Mouse (Mus musculus): Measurements from ENCODE around the gene Lce1g.

Lce1g gene

DNA sequence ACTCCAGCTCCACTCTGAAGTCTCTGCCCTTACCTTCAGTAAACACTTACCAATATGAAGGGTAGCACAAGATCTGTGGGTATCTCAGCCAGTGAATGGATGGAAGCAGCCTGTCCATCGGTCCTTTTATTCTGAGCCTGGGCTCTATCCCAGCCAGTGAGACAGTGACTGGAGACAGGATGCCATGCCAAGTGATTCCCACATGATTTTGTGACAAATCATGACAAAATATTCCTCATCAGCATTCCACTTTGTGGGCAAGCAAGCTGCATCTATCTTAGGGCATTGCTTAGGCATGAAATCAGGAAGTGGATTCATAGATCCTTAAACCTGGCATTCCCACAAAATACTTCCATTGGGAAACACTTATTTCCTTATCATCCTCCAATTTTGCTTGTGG is at the start of gene Lce1g:
TSS of gene Lce1g (minus strand) at position 101 of the 400 bp plus-strand sequence.
- DNase-seq (ENCODE audit: low spot score in 2 of 2), result no peak

DNA sequence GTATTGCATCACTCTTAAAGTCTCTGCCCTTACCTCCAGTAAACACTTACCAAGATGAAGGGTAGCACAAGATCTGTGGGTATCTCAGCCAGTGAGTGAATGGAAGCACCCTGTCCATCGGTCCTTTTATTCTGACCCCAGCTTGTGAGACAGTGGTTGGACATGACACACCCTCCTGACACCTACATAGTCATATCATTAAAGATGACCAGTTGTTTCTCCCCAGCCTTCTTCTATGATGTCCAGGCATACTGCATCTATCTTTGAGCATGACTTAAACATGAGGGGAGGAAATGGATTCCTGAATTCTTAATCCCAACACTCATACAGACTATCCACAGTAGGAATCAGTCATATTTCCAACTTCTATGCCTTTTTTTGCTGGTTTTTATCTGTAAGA is 38.3 kb upstream of the Lce1g start, which contains the start of gene Lce1j:
TSS of gene Lce1j (minus strand) at position 101 of the 400 bp plus-strand sequence.
- DNase-seq (ENCODE audit: low spot score in 2 of 2), result no peak

GRCm38 (mm10) chr3:92778799-92779198 is 26.7 kb upstream of the Lce1g start, which contains the start of gene Lce1i:
TSS of gene Lce1i (minus strand) at chr3:92778899.
- no peak for DNase-seq (ENCODE audit: low spot score in 2 of 2)

DNA sequence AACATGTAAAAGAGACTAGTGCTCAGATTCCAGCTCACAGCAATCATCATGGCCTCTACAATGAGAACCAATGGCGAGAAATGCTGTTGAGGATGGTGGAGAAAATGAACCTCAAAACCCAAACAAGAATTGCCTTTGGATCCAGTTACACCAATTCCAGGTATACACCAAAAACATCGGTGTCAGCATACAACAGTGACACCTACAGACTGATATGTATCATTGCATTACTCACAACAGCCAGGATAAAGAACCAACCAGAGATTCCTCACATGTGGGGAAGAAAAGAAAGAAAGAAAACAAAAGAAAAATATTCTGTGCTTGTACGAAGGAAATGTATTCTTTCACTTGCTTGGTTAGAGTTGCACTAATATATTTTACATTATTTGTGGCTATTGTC is 19.4 kb upstream of the Lce1g start:
- no peak for DNase-seq (ENCODE audit: low spot score in 2 of 2)

GRCm38 (mm10) chr3:92764965-92765364 is 12.8 kb upstream of the Lce1g start, which contains the start of gene Lce1h:
TSS of gene Lce1h (minus strand) at chr3:92765065.
- no peak for DNase-seq (ENCODE audit: low spot score in 2 of 2)

GRCm38 (mm10) chr3:92753197-92753596 is 1.1 kb upstream of the Lce1g start:
- DNase-seq (ENCODE audit: low spot score in 2 of 2), result no peak

DNA sequence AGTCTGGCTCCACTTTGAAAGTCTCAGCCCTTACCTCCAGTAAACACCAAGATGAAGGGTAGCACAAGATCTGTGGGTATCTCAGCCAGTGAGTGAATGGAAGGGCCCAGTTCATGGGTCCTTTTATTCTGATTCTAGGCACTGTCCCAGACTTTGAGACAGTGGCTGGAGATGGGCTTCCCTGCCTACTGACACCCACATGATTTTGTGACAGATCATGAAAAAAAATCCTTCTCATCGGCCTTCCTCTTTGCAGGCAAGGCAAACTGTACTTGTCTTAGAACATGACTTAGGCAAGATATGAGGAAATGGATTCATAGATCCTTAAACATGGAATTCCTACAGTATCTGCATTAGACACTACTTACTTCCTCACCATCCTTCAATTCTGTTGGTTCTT is 13.1 kb downstream of the Lce1g start, which contains the start of gene Gm38119:
TSS of gene Gm38119 (minus strand) at position 101 of the 400 bp plus-strand sequence.
- no peak for DNase-seq (ENCODE audit: low spot score in 2 of 2)

- no peak for DNase-seq (ENCODE audit: low spot score in 2 of 2)
These were observed 29.5 kb downstream of the Lce1g start for GRCm38 (mm10) chr3:92722631-92723030.

- no peak for DNase-seq (ENCODE audit: low spot score in 2 of 2)
These were observed 31.9 kb downstream of the Lce1g start, which contains the start of gene Lce1f for GRCm38 (mm10) chr3:92720250-92720649. TSS of gene Lce1f (minus strand) at chr3:92720350.

DNA sequence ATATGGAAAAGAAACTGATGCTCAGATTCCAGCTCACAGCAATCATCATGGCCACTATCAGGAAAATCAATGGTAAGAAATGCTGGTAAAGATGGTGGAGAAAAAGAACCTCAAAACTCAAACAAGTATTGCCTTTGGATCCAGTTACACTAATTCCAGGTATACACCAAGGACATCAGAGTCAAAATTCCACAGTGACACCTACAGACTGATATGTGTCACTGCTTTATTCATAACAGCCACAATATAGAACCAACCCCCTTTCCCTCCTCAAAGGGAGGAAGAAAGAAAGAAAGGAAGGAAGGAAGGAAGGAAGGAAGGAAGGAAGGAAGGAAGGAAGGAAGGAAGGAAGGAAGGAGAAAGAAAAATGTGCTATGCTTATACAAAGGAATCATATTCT is 37.0 kb downstream of the Lce1g start:
- DNase-seq (ENCODE audit: low spot score in 2 of 2), result no peak

DNA sequence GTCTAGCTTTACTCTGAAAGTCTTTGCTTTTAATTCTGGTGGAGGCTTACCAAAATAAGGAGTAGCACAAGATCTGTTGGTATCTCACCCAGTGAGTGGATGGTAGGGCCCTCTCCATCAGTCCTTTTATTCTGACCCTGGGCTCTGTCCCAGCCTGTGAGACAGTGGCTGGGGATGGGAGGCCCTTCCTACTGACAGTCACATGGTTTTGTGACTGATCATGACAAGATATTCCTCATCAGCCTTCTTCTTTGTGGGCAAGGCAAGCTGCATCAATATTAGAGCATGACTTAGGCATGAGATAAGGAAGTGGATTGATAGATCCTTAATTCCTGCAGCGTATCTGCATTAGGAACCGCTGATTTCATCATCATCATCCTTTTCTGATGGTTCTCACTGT is 43.2 kb downstream of the Lce1g start, which contains the start of gene Lce1e:
TSS of gene Lce1e (minus strand) at position 101 of the 400 bp plus-strand sequence.
- DNase-seq (ENCODE audit: low spot score in 2 of 2), result no peak

Measured in right cerebral cortex, adult 2 months (tissue).